Mouse (Mus musculus) heart, postnatal 25 days (tissue): ENCODE data around the gene Olfr78. TPM values are rescaled to one million over a fixed set of nuclear protein-coding genes. Genes with fewer than 3 reads are reported as not detected.

Source experiments
- DNase-seq: peaks from one replicate; pipeline ENCODE4 v3.0.0; 2022; ENCODE audit warnings: low spot score
- intact Hi-C: fragments of 180-260 bp; cut with DNase I; formaldehyde crosslinking; loops from one replicate; pipeline ENCODE4 v1.15.1; 2025
- total RNA-seq, 2 experiments: library from RNA; stranded (reverse); gene quantifications; 2 replicates each; pipeline ENCODE4 v1.2.3; 2021

Gene Olfr78
- 1 to 10 TPM in 1 of 2 experiments, under 1 TPM in 1; 0.81 to 1.2 TPM for total RNA-seq

GRCm38 (mm10) chr7:102759266-102759665 lies at the start of gene Olfr78, which contains the start of gene Olfr560:
Gene Olfr78, minus strand, starts transcription at chr7:102759471.
Gene Olfr560, minus strand, starts transcription at chr7:102759366.
- intact Hi-C loops: no loop called here
- no peak for DNase-seq

- no peak for DNase-seq
- intact Hi-C loops: no loop called here
Measured at GRCm38 (mm10) chr7:102803180-102803579, 43.9 kb upstream of the Olfr78 start, which contains the start of gene Olfr564. Gene Olfr564, plus strand, starts transcription at chr7:102803480.

GRCm38 (mm10) chr7:102770921-102771320 lies 11.7 kb upstream of the Olfr78 start, which contains the start of gene Olfr561:
Gene Olfr561, plus strand, starts transcription at chr7:102771221.
- intact Hi-C loops: no loop called here
- no peak for DNase-seq

DNA sequence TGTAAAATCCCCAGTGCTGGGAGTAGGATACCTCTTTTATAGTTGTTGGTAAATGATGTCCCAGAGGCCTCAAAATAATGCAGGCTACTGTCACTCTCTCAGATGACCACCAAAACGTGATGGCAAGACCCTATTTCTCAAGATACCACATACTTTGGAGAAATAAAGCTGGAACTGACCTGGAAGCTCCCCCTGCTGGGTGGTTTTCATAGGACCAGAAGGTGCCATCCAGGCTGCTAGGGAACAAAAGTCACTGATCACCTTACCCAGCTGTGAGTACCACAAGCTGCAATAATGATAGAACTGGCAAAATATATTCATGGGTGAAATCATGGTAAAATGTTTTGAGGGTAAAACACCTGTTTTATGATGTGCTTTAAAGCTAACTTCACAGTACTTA lies 7.2 kb downstream of the Olfr78 start:
- no peak for DNase-seq
- intact Hi-C loops: loop anchor here (5.0 kb wide), 2 partner anchors 85 to 240 kb away; no protein-coding TSS in a partner anchor

- intact Hi-C loops: no loop called here
- DNase-seq: no peak
Measured at GRCm38 (mm10) chr7:102737705-102738104, 21.6 kb downstream of the Olfr78 start.

DNA sequence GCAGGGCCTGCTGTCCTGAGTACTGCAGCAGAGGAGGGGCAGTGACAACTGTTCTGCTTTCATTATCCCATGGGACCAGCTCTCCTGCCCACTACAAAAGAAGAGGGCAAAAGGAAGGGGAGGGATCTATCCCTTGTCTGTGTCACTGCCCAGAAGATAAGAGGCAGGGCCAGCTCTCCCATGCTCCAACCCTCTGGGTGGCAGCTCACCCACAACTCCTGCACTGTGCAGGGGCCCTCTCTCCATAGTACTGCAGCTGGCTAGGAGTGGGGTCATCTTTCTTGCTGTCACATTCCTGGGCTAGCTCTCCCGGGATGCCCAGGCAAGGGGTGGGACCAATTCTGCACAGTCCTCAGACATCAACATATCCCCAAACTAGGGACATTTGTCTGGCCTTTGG lies 25.5 kb downstream of the Olfr78 start:
- DNase-seq: no peak
- intact Hi-C loops: no loop called here

DNA sequence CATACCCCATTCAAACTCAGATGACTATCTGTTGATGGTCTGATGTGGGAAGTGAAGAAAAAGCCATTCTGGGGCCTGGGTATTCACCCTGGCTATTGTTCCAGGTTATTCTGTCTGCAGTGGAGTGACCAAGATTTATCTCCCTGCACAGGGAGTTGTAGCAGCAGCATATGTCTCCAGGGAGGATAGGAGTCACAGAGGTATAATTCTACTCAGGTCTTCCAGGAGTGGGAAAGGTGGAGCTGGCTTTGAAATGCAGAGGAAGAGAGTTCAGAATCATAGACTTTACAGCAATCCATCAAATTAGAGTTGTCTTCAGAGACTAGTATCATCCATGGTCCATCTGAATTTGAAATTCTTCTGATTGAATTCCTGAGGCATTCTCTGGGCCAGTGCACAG lies 31.9 kb downstream of the Olfr78 start, which contains the start of gene Olfr559:
Gene Olfr559, minus strand, starts transcription at position 101 of the 400 bp plus-strand sequence.
- intact Hi-C loops: no loop called here
- no peak for DNase-seq

- DNase-seq: no peak
- intact Hi-C loops: no loop called here
Measured at GRCm38 (mm10) chr7:102718970-102719369, 40.3 kb downstream of the Olfr78 start, which contains the start of gene Olfr33. Gene Olfr33, minus strand, starts transcription at chr7:102719070.

DNA sequence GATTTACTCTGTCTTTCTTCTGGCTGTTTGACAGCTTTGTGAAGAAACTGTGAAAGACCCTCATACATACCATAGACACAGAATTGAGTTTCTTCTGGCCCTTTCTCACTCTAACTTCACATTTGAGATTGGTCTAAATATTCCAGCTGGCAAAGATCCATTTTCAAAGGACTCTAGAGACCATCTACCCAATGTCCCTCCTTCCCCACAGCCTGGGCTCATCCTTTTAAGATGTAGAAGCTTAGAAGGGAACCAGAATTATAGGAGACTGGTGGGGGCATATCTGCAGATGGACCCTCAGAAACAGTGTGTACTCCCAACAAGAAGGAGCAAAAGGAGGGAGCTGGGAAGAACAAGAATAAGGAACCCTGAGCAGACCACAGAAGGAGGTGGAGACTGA lies 57.4 kb downstream of the Olfr78 start, which contains the start of gene Olfr558:
Gene Olfr558, plus strand, starts transcription at position 301 of the 400 bp plus-strand sequence.
- intact Hi-C loops: no loop called here
- no peak for DNase-seq

GRCm38 (mm10) chr7:102698461-102698860 lies 60.8 kb downstream of the Olfr78 start:
- DNase-seq: no peak
- intact Hi-C loops: no loop called here

GRCm38 (mm10) chr7:102695358-102696125 lies 63.7 kb downstream of the Olfr78 start, which contains the start of gene Olfr557:
Gene Olfr557, plus strand, starts transcription at chr7:102695910.
- DNase-seq: no peak
- intact Hi-C loops: no loop called here

Other genes starting within 250 kb of the Olfr78 start
- not detected for gene Olfr547, start 224.7 kb downstream of the Olfr78 start, total RNA-seq
- gene Olfr548-ps1, start 218.6 kb downstream of the Olfr78 start, total RNA-seq: not detected
- not detected for gene Olfr549, start 209.6 kb downstream of the Olfr78 start, total RNA-seq
- gene Trim21, start 194.0 kb downstream of the Olfr78 start, total RNA-seq: 1 to 10 TPM; 5.4 to 5.5 TPM
- under 1 TPM; 0.10 to 0.17 TPM for gene Olfr550, start 188.0 kb downstream of the Olfr78 start, total RNA-seq
- gene Olfr551, start 167.6 kb downstream of the Olfr78 start, total RNA-seq: not detected
- gene Olfr552, start 161.7 kb downstream of the Olfr78 start, total RNA-seq: under 1 TPM; 0.08 to 0.36 TPM
- not detected for gene Olfr553, start 141.3 kb downstream of the Olfr78 start, total RNA-seq
- not detected for gene Olfr554, start 121.0 kb downstream of the Olfr78 start, total RNA-seq
- not detected for gene Olfr555, start 100.6 kb downstream of the Olfr78 start, total RNA-seq
- gene Olfr556, start 94.6 kb downstream of the Olfr78 start, total RNA-seq: not detected
- 1 to 10 TPM; 6.5 to 8.2 TPM for gene Trim68, start 72.1 kb downstream of the Olfr78 start, total RNA-seq
- gene Olfr557, start 63.6 kb downstream of the Olfr78 start, total RNA-seq: not detected
- gene Olfr558, start 57.3 kb downstream of the Olfr78 start, total RNA-seq: 1 to 10 TPM; 2.4 to 4.4 TPM
- not detected for gene Olfr33, start 40.4 kb downstream of the Olfr78 start, total RNA-seq
- not detected for gene Olfr559, start 32.0 kb downstream of the Olfr78 start, total RNA-seq
- not detected for gene Olfr560, start 105 bp downstream of the Olfr78 start, total RNA-seq
- not detected for gene Olfr561, start 11.8 kb upstream of the Olfr78 start, total RNA-seq
- gene Olfr564, start 44.0 kb upstream of the Olfr78 start, total RNA-seq: not detected
- not detected for gene Olfr566, start 99.3 kb upstream of the Olfr78 start, total RNA-seq
- not detected for gene Olfr568, start 117.7 kb upstream of the Olfr78 start, total RNA-seq
- gene Olfr569, start 131.4 kb upstream of the Olfr78 start, total RNA-seq: not detected
- gene Olfr570, start 135.1 kb upstream of the Olfr78 start, total RNA-seq: not detected
- not detected for gene Olfr571, start 158.1 kb upstream of the Olfr78 start, total RNA-seq
- gene Olfr572, start 164.9 kb upstream of the Olfr78 start, total RNA-seq: not detected
- gene Olfr573-ps1, start 183.1 kb upstream of the Olfr78 start, total RNA-seq: not detected
- gene Olfr574, start 189.0 kb upstream of the Olfr78 start, total RNA-seq: not detected
- not detected for gene Olfr575, start 199.3 kb upstream of the Olfr78 start, total RNA-seq
- gene Olfr576, start 203.2 kb upstream of the Olfr78 start, total RNA-seq: not detected
- gene Olfr577, start 216.5 kb upstream of the Olfr78 start, total RNA-seq: not detected
- not detected for gene Olfr578, start 229.9 kb upstream of the Olfr78 start, total RNA-seq